ENCODE assay signal across 12 mouse cellular contexts in genomic region chr11:97714784-97715760, GRCm38 (mm10). TPM values are rescaled to one million over a fixed set of nuclear protein-coding genes. Genes with fewer than 3 reads are reported as not detected.
A peak's percentile ranks its signal among the peaks of the same experiment; 100 is the strongest.
DNase-seq lines count a peak whose midpoint lies in the region; ATAC-seq and TF ChIP-seq lines count a peak whose summit lies in the region.
"Had no signal": no experiment of that assay in that cellular context is flagged by ENCODE, and none has a peak within 500 bp of the region (broad histone marks: within the 10 kb centered on the region; RNA-seq: fewer than 3 reads in every experiment).

No protein-coding gene starts in this region.

- H3K9ac ChIP-seq in lung, embryonic 15.5 days: no peak overlapping the region
- no peak overlapping the region for H3K9ac ChIP-seq in hindbrain, embryonic 14.5 days
- H3K9ac ChIP-seq in forebrain, embryonic 11.5 days (ENCODE audit: low read length): no peak overlapping the region
- H3K9ac ChIP-seq: midbrain, embryonic 12.5 days had no signal

- ATAC-seq in frontal cortex, adult (ENCODE audit: low TSS enrichment): peak; percentile 28; the same call in 1 of the 2 replicates
- no peak for ATAC-seq in lung, embryonic 15.5 days (ENCODE audit: borderline replicate concordance, extremely low read depth, low FRiP score, low TSS enrichment)
- ATAC-seq in megakaryocyte progenitor cell, adult 5-6 weeks (replicated peaks; ENCODE audit: poor library complexity): peak; percentile 28; the same call in 1 of the 2 replicates
- ATAC-seq in hindbrain, embryonic 14.5 days (ENCODE audit: low FRiP score): no peak
- no peak for ATAC-seq in forebrain, embryonic 11.5 days (replicated peaks; ENCODE audit: low FRiP score)
- ATAC-seq: CD4-positive, CD25-positive, alpha-beta regulatory T cell, adult 4 months; intestine, embryonic 16.5 days had no signal

- TF ChIP-seq POLR2A in lung, adult 2 months (IDR thresholded peaks at IDR 0.05; ENCODE audit: borderline replicate concordance, extremely low read depth, low read depth, low read length): no peak

- H3K27me3 ChIP-seq in lung, embryonic 15.5 days: no peaks in the 10 kb centered on the region
- no peaks in the 10 kb centered on the region for H3K27me3 ChIP-seq in hindbrain, embryonic 14.5 days (ENCODE audit: control insufficient read depth, insufficient read depth, low read length)
- H3K27me3 ChIP-seq in forebrain, embryonic 11.5 days (ENCODE audit: control insufficient read depth, insufficient read depth, low read length): no peaks in the 10 kb centered on the region
- H3K27me3 ChIP-seq: midbrain, embryonic 12.5 days had no signal

- peaks cover 45% of the 10 kb centered on the region for H3K36me3 ChIP-seq in lung, embryonic 15.5 days
- peaks cover 85% of the 10 kb centered on the region for H3K36me3 ChIP-seq in hindbrain, embryonic 14.5 days (replicated peaks; ENCODE audit: control insufficient read depth, insufficient read depth)
- no peaks in the 10 kb centered on the region; the same call in 1 of the 2 replicates for H3K36me3 ChIP-seq in forebrain, embryonic 11.5 days (ENCODE audit: control insufficient read depth, insufficient read depth, low read length)

- no peak overlapping the region for H3K4me3 ChIP-seq in lung, embryonic 15.5 days
- no peak overlapping the region for H3K4me3 ChIP-seq in lung, adult 2 months (replicated peaks; ENCODE audit: extremely low read depth, low read depth, low read length)
- no peak overlapping the region for H3K4me3 ChIP-seq in hindbrain, embryonic 14.5 days (replicated peaks; ENCODE audit: low read length)
- H3K4me3 ChIP-seq in forebrain, embryonic 11.5 days (ENCODE audit: low read depth, low read length): no peak overlapping the region
- H3K4me3 ChIP-seq: midbrain, embryonic 12.5 days had no signal

- no peak for DNase-seq in frontal cortex, postnatal 14 days (ENCODE audit: low spot score in 2 of 2)
- no peak for DNase-seq in lung, adult 2 months
- peak; percentile 39 for DNase-seq in gastrocnemius, postnatal 10 days
- no peak for DNase-seq in hindbrain, embryonic 14.5 days (ENCODE audit: low spot score)
- DNase-seq in forebrain, embryonic 11.5 days (ENCODE audit: low spot score): no peak
- DNase-seq: thymus, adult 18-20 months had no signal

- 74% methylated on average over 14 of the region's 14 CpGs for WGBS in lung, embryonic 15.5 days
- WGBS in lung, adult 2 months: 66% methylated on average over 14 of the region's 14 CpGs
- 94% methylated on average over 14 of the region's 14 CpGs for WGBS in hindbrain, embryonic 14.5 days
- 92% methylated on average over 14 of the region's 14 CpGs for WGBS in forebrain, embryonic 11.5 days

- no peak overlapping the region for H3K4me2 ChIP-seq in lung, embryonic 15.5 days
- no peak overlapping the region for H3K4me2 ChIP-seq in hindbrain, embryonic 14.5 days (replicated peaks)
- H3K4me2 ChIP-seq in forebrain, embryonic 11.5 days (ENCODE audit: low read depth, low read length, severe bottlenecking): no peak overlapping the region
- H3K4me2 ChIP-seq: midbrain, embryonic 12.5 days had no signal

- H3K9me3 ChIP-seq in lung, embryonic 15.5 days: no peaks in the 10 kb centered on the region
- H3K9me3 ChIP-seq in hindbrain, embryonic 14.5 days (ENCODE audit: control insufficient read depth, low read length): no peaks in the 10 kb centered on the region
- no peaks in the 10 kb centered on the region for H3K9me3 ChIP-seq in forebrain, embryonic 11.5 days (ENCODE audit: control insufficient read depth, low read length)
- H3K9me3 ChIP-seq: midbrain, embryonic 12.5 days had no signal

- no peak for TF ChIP-seq CTCF in lung, adult 2 months (IDR thresholded peaks at IDR 0.05; ENCODE audit: insufficient read depth, low read length)

- H3K27ac ChIP-seq in lung, embryonic 15.5 days: 0 out of 2 replicates have a peak overlapping the region, but pooled peaks have one; percentile 11
- H3K27ac ChIP-seq in hindbrain, embryonic 14.5 days: no peak overlapping the region
- H3K27ac ChIP-seq in forebrain, embryonic 11.5 days (ENCODE audit: low read depth, low read length): no peak overlapping the region
- H3K27ac ChIP-seq: midbrain, embryonic 12.5 days had no signal

- H3K4me1 ChIP-seq in lung, embryonic 15.5 days: 0 out of 2 replicates have a peak, but pooled peaks cover 3% of the 10 kb centered on the region
- H3K4me1 ChIP-seq in lung, adult 2 months (ENCODE audit: control insufficient read depth, insufficient read depth, low read length): no peaks in the 10 kb centered on the region
- no peaks in the 10 kb centered on the region for H3K4me1 ChIP-seq in hindbrain, embryonic 14.5 days (replicated peaks; ENCODE audit: control insufficient read depth, insufficient read depth, low read length)
- no peaks in the 10 kb centered on the region for H3K4me1 ChIP-seq in forebrain, embryonic 11.5 days (replicated peaks; ENCODE audit: control insufficient read depth, insufficient read depth, low read length)
- H3K4me1 ChIP-seq: midbrain, embryonic 12.5 days had no signal

RNA-seq across cellular contexts. Expression of gene Psmb3, which starts 11.9 kb away (rescaled TPM):
- 465 and 505 TPM in 2 replicates for polyA plus RNA-seq in lung, embryonic 15.5 days (2015; fragmentation: Nextera tagmentation; extraction: Ambion mirVana)
- 214 and 264 TPM in 2 replicates for polyA plus RNA-seq in lung, adult 2 months (2012; rRNA removed)
- total RNA-seq in gastrocnemius, postnatal 10 days (2021): 100 to 1,000 TPM; 174 to 190 TPM
- total RNA-seq in megakaryocyte progenitor cell, adult 5-6 weeks (2015): 114 and 126 TPM in 2 replicates
- total RNA-seq in megakaryocyte progenitor cell, adult 5-6 weeks (2017): 158 and 185 TPM in 2 replicates
- polyA plus RNA-seq in hindbrain, embryonic 14.5 days (2014; fragmentation: Nextera tagmentation; extraction: Ambion mirVana): 436 and 489 TPM in 2 replicates
- 463 and 510 TPM in 2 replicates for polyA plus RNA-seq in forebrain, embryonic 11.5 days (2014; fragmentation: Nextera tagmentation; extraction: Ambion mirVana)

RNA-seq across cellular contexts. Expression of gene Pcgf2, which starts 14.8 kb away (rescaled TPM):
- 12.1 and 13.2 TPM in 2 replicates for polyA plus RNA-seq in lung, embryonic 15.5 days (2015; fragmentation: Nextera tagmentation; extraction: Ambion mirVana)
- 65.9 and 81.9 TPM in 2 replicates for polyA plus RNA-seq in lung, adult 2 months (2012; rRNA removed)
- total RNA-seq in gastrocnemius, postnatal 10 days (2021): 10 to 100 TPM; 11.9 to 18.6 TPM
- total RNA-seq in megakaryocyte progenitor cell, adult 5-6 weeks (2015): 3.9 and 4.6 TPM in 2 replicates
- total RNA-seq in megakaryocyte progenitor cell, adult 5-6 weeks (2017): 1.2 and 1.5 TPM in 2 replicates
- polyA plus RNA-seq in hindbrain, embryonic 14.5 days (2014; fragmentation: Nextera tagmentation; extraction: Ambion mirVana): 22.0 and 23.4 TPM in 2 replicates
- polyA plus RNA-seq in forebrain, embryonic 11.5 days (2014; fragmentation: Nextera tagmentation; extraction: Ambion mirVana): 24.2 and 25.9 TPM in 2 replicates

RNA-seq across cellular contexts. Expression of gene Pip4k2b, which starts 29.4 kb away (rescaled TPM):
- 1.6 and 1.8 TPM in 2 replicates for polyA plus RNA-seq in lung, embryonic 15.5 days (2015; fragmentation: Nextera tagmentation; extraction: Ambion mirVana)
- polyA plus RNA-seq in lung, adult 2 months (2012; rRNA removed): 11.9 and 14.6 TPM in 2 replicates
- 10 to 100 TPM; 46.8 to 49.7 TPM for total RNA-seq in gastrocnemius, postnatal 10 days (2021)
- 16.9 and 17.6 TPM in 2 replicates for total RNA-seq in megakaryocyte progenitor cell, adult 5-6 weeks (2015)
- 17.2 and 28.6 TPM in 2 replicates for total RNA-seq in megakaryocyte progenitor cell, adult 5-6 weeks (2017)
- polyA plus RNA-seq in hindbrain, embryonic 14.5 days (2014; fragmentation: Nextera tagmentation; extraction: Ambion mirVana): 5.2 and 5.9 TPM in 2 replicates
- polyA plus RNA-seq in forebrain, embryonic 11.5 days (2014; fragmentation: Nextera tagmentation; extraction: Ambion mirVana): 1.8 and 1.9 TPM in 2 replicates

RNA-seq across cellular contexts. Expression of gene Cisd3, which starts 29.4 kb away (rescaled TPM):
- 44.1 and 45.5 TPM in 2 replicates for polyA plus RNA-seq in lung, embryonic 15.5 days (2015; fragmentation: Nextera tagmentation; extraction: Ambion mirVana)
- polyA plus RNA-seq in lung, adult 2 months (2012; rRNA removed): 26.4 and 34.0 TPM in 2 replicates
- 10 to 100 TPM; 84.5 to 99.4 TPM for total RNA-seq in gastrocnemius, postnatal 10 days (2021)
- total RNA-seq in megakaryocyte progenitor cell, adult 5-6 weeks (2015): 17.4 and 24.9 TPM in 2 replicates
- 3.5 and 5.4 TPM in 2 replicates for total RNA-seq in megakaryocyte progenitor cell, adult 5-6 weeks (2017)
- 27.7 and 34.7 TPM in 2 replicates for polyA plus RNA-seq in hindbrain, embryonic 14.5 days (2014; fragmentation: Nextera tagmentation; extraction: Ambion mirVana)
- polyA plus RNA-seq in forebrain, embryonic 11.5 days (2014; fragmentation: Nextera tagmentation; extraction: Ambion mirVana): 13.5 and 14.0 TPM in 2 replicates

RNA-seq across cellular contexts. Expression of gene Cwc25, which starts 51.3 kb away (rescaled TPM):
- polyA plus RNA-seq in lung, embryonic 15.5 days (2015; fragmentation: Nextera tagmentation; extraction: Ambion mirVana): 15.6 and 18.5 TPM in 2 replicates
- 7.0 and 11.6 TPM in 2 replicates for polyA plus RNA-seq in lung, adult 2 months (2012; rRNA removed)
- total RNA-seq in gastrocnemius, postnatal 10 days (2021): 1 to 10 TPM; 8.4 to 9.7 TPM
- total RNA-seq in megakaryocyte progenitor cell, adult 5-6 weeks (2015): 8.8 and 9.3 TPM in 2 replicates
- total RNA-seq in megakaryocyte progenitor cell, adult 5-6 weeks (2017): 16.7 and 19.2 TPM in 2 replicates
- 8.1 and 11.2 TPM in 2 replicates for polyA plus RNA-seq in hindbrain, embryonic 14.5 days (2014; fragmentation: Nextera tagmentation; extraction: Ambion mirVana)
- 16.3 and 19.5 TPM in 2 replicates for polyA plus RNA-seq in forebrain, embryonic 11.5 days (2014; fragmentation: Nextera tagmentation; extraction: Ambion mirVana)

Comparison
In these comparisons a context has a peak if more than half of its experiments do, and no peak if none do; other contexts are left out.
1. ATAC-seq: peak in frontal cortex, adult (single experiment) and megakaryocyte progenitor cell, adult 5-6 weeks (single experiment); none in lung, embryonic 15.5 days (single experiment), hindbrain, embryonic 14.5 days (single experiment) and forebrain, embryonic 11.5 days (single experiment).